Mouse (Mus musculus) adrenal gland, postnatal 14 days (tissue): ENCODE data around the gene Alk. TPM values are rescaled to one million over a fixed set of nuclear protein-coding genes. Genes with fewer than 3 reads are reported as not detected.

Source experiments
- DNase-seq: peaks from one replicate; pipeline ENCODE4 v3.0.0; 2021; ENCODE audit warnings: mixed read lengths
- total RNA-seq: library from RNA; stranded (reverse); gene quantifications from 2 replicates; pipeline ENCODE4 v1.2.3, GENCODE M21; 2021

Alk gene
- total RNA-seq, 1 experiment from 2014 or later = not detected

GRCm38 (mm10) chr17:72401349-72401748 is 203.1 kb downstream of the Alk start:
- no peak for DNase-seq

GRCm38 (mm10) chr17:72399331-72400059 is 204.9 kb downstream of the Alk start:
- no peak for DNase-seq

GRCm38 (mm10) chr17:72395956-72396355 is 208.5 kb downstream of the Alk start:
- no peak for DNase-seq

- DNase-seq = no peak
These were observed 235.4 kb downstream of the Alk start for GRCm38 (mm10) chr17:72368991-72369390.

GRCm38 (mm10) chr17:72362811-72363496 is 241.5 kb downstream of the Alk start:
- no peak for DNase-seq

GRCm38 (mm10) chr17:72361961-72362360 is 242.5 kb downstream of the Alk start:
- DNase-seq = no peak

GRCm38 (mm10) chr17:72356759-72357302 is 247.6 kb downstream of the Alk start:
- DNase-seq = no peak

- no peak for DNase-seq
These were observed 265.0 kb downstream of the Alk start for GRCm38 (mm10) chr17:72339437-72339836.

- no peak for DNase-seq
These were observed 271.5 kb downstream of the Alk start for GRCm38 (mm10) chr17:72332909-72333308.

GRCm38 (mm10) chr17:72325941-72326340 is 278.5 kb downstream of the Alk start:
- DNase-seq = no peak

- no peak for DNase-seq
These were observed 284.9 kb downstream of the Alk start for GRCm38 (mm10) chr17:72319576-72319975.

- no peak for DNase-seq
These were observed 304.8 kb downstream of the Alk start for GRCm38 (mm10) chr17:72299651-72300050.

GRCm38 (mm10) chr17:72296349-72296748 is 308.1 kb downstream of the Alk start:
- DNase-seq = no peak

GRCm38 (mm10) chr17:72293267-72293580 is 311.2 kb downstream of the Alk start:
- no peak for DNase-seq

GRCm38 (mm10) chr17:72292444-72293266 is 311.8 kb downstream of the Alk start:
- no peak for DNase-seq

GRCm38 (mm10) chr17:72285961-72286360 is 318.5 kb downstream of the Alk start:
- no peak for DNase-seq

- DNase-seq = no peak
These were observed 326.1 kb downstream of the Alk start for GRCm38 (mm10) chr17:72278296-72278695.

GRCm38 (mm10) chr17:72276778-72277177 is 327.6 kb downstream of the Alk start:
- DNase-seq = no peak

- DNase-seq = no peak
These were observed 329.0 kb downstream of the Alk start for GRCm38 (mm10) chr17:72275391-72275904.

GRCm38 (mm10) chr17:72274205-72274604 is 330.2 kb downstream of the Alk start:
- DNase-seq = no peak

- DNase-seq = no peak
These were observed 332.8 kb downstream of the Alk start for GRCm38 (mm10) chr17:72271640-72272039.

- DNase-seq = no peak
These were observed 335.9 kb downstream of the Alk start for GRCm38 (mm10) chr17:72268529-72268928.
